Mouse (Mus musculus) E14TG2a.4 (cell line): ENCODE data around the gene Sohlh1.

Experiments
- CTCF ChIP-seq: conservative IDR thresholded peaks from 2 replicates; pipeline ENCODE4 v1.5.1; 2014; ENCODE audit warnings: low read length
- NANOG ChIP-seq: IDR thresholded peaks from 2 replicates; pipeline ENCODE4 v1.6.1; 2014; ENCODE audit warnings: borderline replicate concordance, low read length, mixed read lengths

- TF ChIP-seq CTCF = peak; percentile 47
- no peak for TF ChIP-seq NANOG
Measured at GRCm38 (mm10) chr2:25813364-25813763, 33.7 kb downstream of the Sohlh1 start.
